ENCODE assay signal across 8 mouse cellular contexts in the genomic region with DNA sequence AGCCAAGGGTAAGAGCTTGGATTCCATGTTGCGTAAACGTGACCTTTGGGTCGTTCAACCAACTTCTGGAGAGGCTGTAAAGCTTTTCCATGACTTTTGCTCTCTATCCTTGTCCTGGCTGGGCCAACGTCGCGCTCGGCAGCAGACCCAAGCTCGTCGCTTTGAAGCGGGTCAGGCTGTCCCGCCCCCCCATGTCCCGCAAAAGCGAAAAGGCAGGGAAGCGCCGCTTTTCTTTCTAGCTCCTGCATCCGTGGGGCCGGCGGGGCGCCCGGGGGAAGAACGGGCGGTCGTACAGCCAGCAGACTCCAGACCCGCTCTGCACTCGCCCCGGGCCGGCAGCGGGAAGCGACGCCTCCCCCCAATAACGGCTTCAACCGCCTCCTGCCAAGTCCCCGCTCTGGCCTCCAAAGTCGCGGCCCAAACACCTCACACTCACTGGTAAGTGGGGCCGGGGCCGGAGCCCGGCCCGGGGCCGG. TPM values are rescaled to one million over a fixed set of nuclear protein-coding genes. Genes with fewer than 3 reads are reported as not detected.
A peak's percentile ranks its signal among the peaks of the same experiment; 100 is the strongest.
DNase-seq lines count a peak whose midpoint lies in the region; ATAC-seq and TF ChIP-seq lines count a peak whose summit lies in the region.

A gene (plus strand): TSS at position 364 of the 476 bp plus-strand sequence.

- ATAC-seq in common myeloid progenitor, adult 5-6 weeks (replicated peaks; ENCODE audit: low read depth, poor library complexity, severe bottlenecking), result peak; percentile 2; the same call in 1 of the 2 replicates
- ATAC-seq in heart, embryonic 11.5 days (replicated peaks; ENCODE audit: insufficient number of reproducible peaks, low FRiP score, low TSS enrichment), result peak; percentile 59
- peak; percentile 69 for ATAC-seq in kidney, embryonic 15.5 days (replicated peaks; ENCODE audit: low FRiP score)
- ATAC-seq in liver, embryonic 16.5 days (ENCODE audit: low read depth), result peak; percentile 47

- no peaks in the 10 kb centered on the region for H3K9me3 ChIP-seq in heart, embryonic 11.5 days (replicated peaks; ENCODE audit: control insufficient read depth, low read length)
- no peaks in the 10 kb centered on the region for H3K9me3 ChIP-seq in kidney, embryonic 15.5 days (replicated peaks)
- H3K9me3 ChIP-seq in liver, embryonic 16.5 days (replicated peaks; ENCODE audit: control insufficient read depth, low read length), result no peaks in the 10 kb centered on the region

- WGBS in heart, embryonic 11.5 days (ENCODE audit: insufficient replicate concordance), result 0% methylated on average over 39 of the region's 40 CpGs
- under 1% methylated on average over 39 of the region's 40 CpGs for WGBS in kidney, embryonic 15.5 days
- under 1% methylated on average over 40 of the region's 40 CpGs for WGBS in liver, embryonic 16.5 days (ENCODE audit: insufficient replicate concordance)
- WGBS in small intestine, adult 2 months, result 1% methylated on average over 40 of the region's 40 CpGs

- TF ChIP-seq POLR2A in small intestine, adult 2 months (IDR thresholded peaks at IDR 0.05; ENCODE audit: low read depth, low read length), result no peak; the same call in 1 of the 2 replicates

- peak; percentile 5 for DNase-seq in ovary, postnatal 14 days (ENCODE audit: low spot score)
- no peak for DNase-seq in ovary, postnatal 36 days (ENCODE audit: low spot score)
- DNase-seq in cerebellum, adult 9-11 months, result no peak

- peaks cover 7% of the 10 kb centered on the region for H3K4me1 ChIP-seq in heart, embryonic 11.5 days (ENCODE audit: control insufficient read depth, insufficient read depth, low read length)
- peaks cover 21% of the 10 kb centered on the region for H3K4me1 ChIP-seq in kidney, embryonic 15.5 days
- H3K4me1 ChIP-seq in liver, embryonic 16.5 days (ENCODE audit: control insufficient read depth, low read depth, low read length), result peaks cover 4% of the 10 kb centered on the region
- no peaks in the 10 kb centered on the region for H3K4me1 ChIP-seq in small intestine, adult 2 months (ENCODE audit: control insufficient read depth, insufficient read depth, insufficient read length, low read length)

- peak within 1 kb of the TSS; percentile 92 for H3K9ac ChIP-seq in heart, embryonic 11.5 days (ENCODE audit: low read depth, low read length)
- H3K9ac ChIP-seq in kidney, embryonic 15.5 days, result peak within 1 kb of the TSS; percentile 90
- peak within 1 kb of the TSS; percentile 96 for H3K9ac ChIP-seq in liver, embryonic 16.5 days (ENCODE audit: low read depth, low read length)

- H3K4me3 ChIP-seq in heart, embryonic 11.5 days (ENCODE audit: low read depth, low read length), result peak within 1 kb of the TSS; percentile 91
- peak within 1 kb of the TSS; percentile 88 for H3K4me3 ChIP-seq in kidney, embryonic 15.5 days (replicated peaks)
- peak within 1 kb of the TSS; percentile 91 for H3K4me3 ChIP-seq in liver, embryonic 16.5 days (ENCODE audit: low read depth, low read length)
- peak within 1 kb of the TSS; percentile 96 for H3K4me3 ChIP-seq in small intestine, adult 2 months (ENCODE audit: low read depth, low read length)

- TF ChIP-seq CTCF in small intestine, adult 2 months (IDR thresholded peaks at IDR 0.05; ENCODE audit: extremely low read depth, insufficient read length, insufficient replicate concordance, low read depth, low read length), result no peak

- H3K27me3 ChIP-seq in heart, embryonic 11.5 days (ENCODE audit: control insufficient read depth, insufficient read depth, low read length), result no peaks in the 10 kb centered on the region
- H3K27me3 ChIP-seq in kidney, embryonic 15.5 days, result no peaks in the 10 kb centered on the region
- H3K27me3 ChIP-seq in liver, embryonic 16.5 days (ENCODE audit: control insufficient read depth, insufficient read depth, low read depth, low read length), result no peaks in the 10 kb centered on the region
- H3K27me3 ChIP-seq in small intestine, adult 2 months (ENCODE audit: control insufficient read depth, insufficient read depth, low read length), result no peaks in the 10 kb centered on the region

- no peaks in the 10 kb centered on the region for H3K36me3 ChIP-seq in heart, embryonic 11.5 days (ENCODE audit: control insufficient read depth, insufficient read depth, low read length)
- H3K36me3 ChIP-seq in kidney, embryonic 15.5 days, result peaks cover 4% of the 10 kb centered on the region; the same call in 1 of the 2 replicates
- H3K36me3 ChIP-seq in liver, embryonic 16.5 days (ENCODE audit: control insufficient read depth, insufficient read depth), result no peaks in the 10 kb centered on the region
- H3K36me3 ChIP-seq in small intestine, adult 2 months (ENCODE audit: control insufficient read depth, insufficient read depth, low read length), result no peaks in the 10 kb centered on the region

- H3K27ac ChIP-seq in heart, embryonic 11.5 days (ENCODE audit: low read depth, low read length), result peak within 1 kb of the TSS; percentile 95
- H3K27ac ChIP-seq in kidney, embryonic 15.5 days, result peak within 1 kb of the TSS; percentile 98
- peak within 1 kb of the TSS; percentile 92 for H3K27ac ChIP-seq in liver, embryonic 16.5 days (ENCODE audit: low read length)
- H3K27ac ChIP-seq in small intestine, adult 2 months (ENCODE audit: insufficient read depth, low read depth, low read length), result peak within 1 kb of the TSS; percentile 92

- H3K4me2 ChIP-seq in heart, embryonic 11.5 days, result peak within 1 kb of the TSS; percentile 57
- H3K4me2 ChIP-seq in kidney, embryonic 15.5 days, result peak within 1 kb of the TSS; percentile 67
- peak within 1 kb of the TSS; percentile 88 for H3K4me2 ChIP-seq in liver, embryonic 16.5 days (ENCODE audit: low read depth, low read length)

RNA-seq across cellular contexts. Expression of the gene that starts here (rescaled TPM):
- 44.6 and 73.4 TPM in 2 replicates for total RNA-seq in common myeloid progenitor, adult 5-6 weeks (2017)
- polyA plus RNA-seq in heart, embryonic 11.5 days (2014; fragmentation: Nextera tagmentation; extraction: Ambion mirVana), result 19.5 and 20.7 TPM in 2 replicates
- 20.4 and 22.9 TPM in 2 replicates for polyA plus RNA-seq in kidney, embryonic 15.5 days (2015; fragmentation: Nextera tagmentation; extraction: Ambion mirVana)
- polyA plus RNA-seq in liver, embryonic 16.5 days (2015; fragmentation: Nextera tagmentation; extraction: Ambion mirVana), result 9.7 and 11.4 TPM in 2 replicates
- 0.36 and 0.51 TPM in 2 replicates for polyA plus RNA-seq in small intestine, adult 2 months (2012; rRNA removed)

Comparison
In these comparisons a context has a peak if more than half of its experiments do, and no peak if none do; other contexts are left out.
1. ATAC-seq: peak in every context shown above with its lines; median percentile 69 in kidney, embryonic 15.5 days; 59 in heart, embryonic 11.5 days; 47 in liver, embryonic 16.5 days; 2 in common myeloid progenitor, adult 5-6 weeks.